Mouse (Mus musculus) hindbrain, postnatal 0 days (tissue): ENCODE results near the gene B9d1. TPM values are rescaled to one million over a fixed set of nuclear protein-coding genes. Genes with fewer than 3 reads are reported as not detected.

ENCODE experiments used
- ATAC-seq: fragments of 200-750 bp; cut with Nextera tagmentation; 2 replicates; pipeline ENCODE4 v1.8.0; 2017; ENCODE audit warnings: mild to moderate bottlenecking, moderate TSS enrichment, moderate library complexity
- DNase-seq: peaks from one replicate; pipeline ENCODE4 v3.0.0-alpha.2; 2015; ENCODE audit warnings: low spot score
- H3K27ac ChIP-seq: fragments of 300-500 bp; sonication (generic); 2 replicates; pipeline ENCODE4 v1.5.1; 2014; ENCODE audit warnings: mild to moderate bottlenecking
- H3K27me3 ChIP-seq: fragments of 300-500 bp; sonication (generic); 2 replicates; pipeline ENCODE4 v1.6.1; 2014; ENCODE audit warnings: low read length, mixed read lengths; ENCODE audit not compliant: insufficient read depth
- H3K36me3 ChIP-seq: fragments of 300-500 bp; sonication (generic); 2 replicates; pipeline ENCODE4 v1.6.1; 2014; ENCODE audit warnings: low read length, mixed read lengths; ENCODE audit not compliant: insufficient read depth
- H3K4me1 ChIP-seq: fragments of 300-500 bp; sonication (generic); 2 replicates; pipeline ENCODE4 v1.6.1; 2014; ENCODE audit warnings: antibody characterized with exemption, low read length, mixed read lengths; ENCODE audit not compliant: insufficient read depth
- H3K4me2 ChIP-seq: fragments of 300-500 bp; sonication (generic); 2 replicates; pipeline ENCODE4 v1.6.1; 2014; ENCODE audit warnings: low read depth, mild to moderate bottlenecking, low read length, moderate library complexity, mixed read lengths
- H3K4me3 ChIP-seq: fragments of 300-500 bp; sonication (generic); 2 replicates; pipeline ENCODE4 v1.5.1; 2014; ENCODE audit warnings: low read length
- H3K9ac ChIP-seq: fragments of 300-500 bp; sonication (generic); replicated peaks from 2 replicates; pipeline ENCODE4 v1.6.1; 2014; ENCODE audit warnings: mild to moderate bottlenecking, low read length, moderate library complexity, mixed read lengths
- H3K9me3 ChIP-seq: fragments of 300-500 bp; sonication (generic); 2 replicates; pipeline ENCODE4 v1.6.1; 2016; ENCODE audit warnings: low read length, mixed read lengths
- CTCF ChIP-seq: IDR thresholded peaks from 2 replicates; pipeline ENCODE4 v1.5.1; 2016; ENCODE audit warnings: antibody characterized with exemption, control low read depth, low read depth
- WGBS: fragments of 180-500 bp; shearing (Covaris S2); extraction: QIAGEN DNeasy Blood & Tissue Kit; methylation state at CpG from one replicate; pipeline ENCODE4 v1.1.7; 2014; 5-methylcytosine and 5-hydroxymethylcytosine counted together
- polyA plus RNA-seq: library from polyadenylated mRNA; unstranded; fragments of >200 nt; fragmentation: Nextera tagmentation; extraction: Ambion mirVana; gene quantifications from 2 replicates; pipeline ENCODE4 v1.2.1, GENCODE M21; 2015
- total RNA-seq: library from RNA; depleted of rRNA; stranded (reverse); fragments of >200 nt; gene quantifications from 2 replicates; pipeline ENCODE4 v1.2.3, GENCODE M21; 2014; rRNA removed

Gene B9d1
- total and polyA plus RNA-seq, 2 experiments from 2014 or later, result 29.7 to 33.9 TPM

DNA sequence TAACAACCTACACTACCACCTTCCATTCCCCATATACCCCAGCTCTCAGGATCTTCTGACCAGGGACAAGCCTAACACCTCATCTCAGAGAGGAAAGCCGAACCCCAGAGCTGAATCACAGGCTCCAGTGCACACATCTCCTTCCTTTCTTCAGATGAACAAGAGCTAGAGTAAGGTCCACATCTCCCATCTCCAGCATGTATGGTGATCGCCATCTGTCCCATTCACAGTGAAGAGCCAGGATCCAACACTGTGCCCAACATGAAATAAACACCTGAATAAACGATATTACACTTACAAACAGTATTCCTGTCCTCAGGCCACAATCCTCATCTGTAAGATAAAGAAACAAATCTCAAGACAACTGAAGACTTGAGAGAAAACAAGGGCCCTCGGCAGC, 42.8 kb downstream of the B9d1 start:
- Histone ChIP-seq H3K27me3 (no peaks in the 10 kb centered on the region), H3K36me3 (peaks cover 19% of the 10 kb centered on the region), H3K4me2 (no peak overlapping the region), H3K9ac (no peak overlapping the region), H3K4me3 (no peak overlapping the region), H3K9me3 (no peaks in the 10 kb centered on the region), H3K4me1 (peaks cover under 1% of the 10 kb centered on the region; the same call in 1 of the 2 replicates), H3K27ac (no peak overlapping the region)
- DNase-seq (no peak), ATAC-seq (no peak)
- 87% methylated on average over 4 of the region's 4 CpGs for WGBS
- no peak for TF ChIP-seq CTCF

DNA sequence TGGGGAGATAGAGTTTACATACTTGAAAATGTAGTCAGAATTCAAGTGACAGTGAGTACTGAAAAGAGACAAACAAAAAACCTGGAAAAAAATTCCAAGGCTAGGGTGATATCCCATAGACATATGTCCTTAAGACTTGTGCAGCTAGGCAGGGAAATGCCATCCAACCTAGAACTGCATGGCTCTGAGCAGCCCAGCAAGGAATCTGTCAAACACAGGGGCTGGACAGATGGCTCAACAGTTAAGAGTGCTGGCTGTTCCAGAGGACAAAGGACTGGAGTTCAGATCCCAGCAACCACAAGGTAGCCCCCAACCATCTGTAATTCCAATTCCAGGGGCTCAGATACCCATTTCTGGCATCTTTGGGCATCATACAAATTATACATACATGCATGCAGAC, 45.7 kb downstream of the B9d1 start:
- TF ChIP-seq CTCF, result no peak
- DNase-seq (no peak), ATAC-seq (no peak)
- Histone ChIP-seq H3K27me3 (no peaks in the 10 kb centered on the region), H3K9ac (no peak overlapping the region), H3K27ac (no peak overlapping the region), H3K4me3 (no peak overlapping the region), H3K36me3 (peaks cover 8% of the 10 kb centered on the region), H3K4me1 (peaks cover 9% of the 10 kb centered on the region; the same call in 1 of the 2 replicates), H3K9me3 (no peaks in the 10 kb centered on the region), H3K4me2 (no peak overlapping the region)

DNA sequence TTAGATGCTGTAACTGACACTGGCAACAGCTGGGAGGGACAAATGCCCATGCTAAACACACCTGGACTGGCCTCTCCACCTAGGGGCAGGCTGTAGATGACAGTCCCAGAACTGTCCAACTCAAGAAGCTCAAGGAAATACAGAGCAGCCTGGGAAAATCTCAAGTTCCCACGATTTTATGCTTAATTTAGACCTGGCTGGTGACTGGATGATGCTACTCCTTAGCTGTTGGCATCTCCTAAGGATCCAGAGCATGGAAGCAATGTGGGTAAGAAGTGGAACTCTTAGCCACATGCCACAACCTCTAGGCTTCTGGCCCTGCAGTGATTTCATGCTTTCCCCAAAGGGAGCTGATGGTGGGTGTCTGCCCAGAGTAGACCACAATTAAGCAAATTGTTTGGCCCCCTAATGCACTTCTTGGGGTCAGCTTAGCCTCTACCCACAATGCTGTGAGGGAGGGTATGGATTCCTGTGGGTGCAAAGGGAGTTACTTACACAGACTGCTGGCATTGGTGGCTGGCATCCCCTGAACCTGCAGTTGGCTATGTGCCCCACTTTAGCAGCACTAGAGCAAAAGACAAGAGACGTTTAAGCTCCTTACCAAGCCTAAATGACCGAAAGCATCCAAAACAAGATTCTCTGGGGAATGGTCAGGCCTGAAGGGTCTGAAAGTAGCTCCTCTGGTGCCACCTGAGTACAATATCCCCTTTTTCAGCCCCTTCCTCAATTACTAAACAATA, 48.2 kb downstream of the B9d1 start:
- Histone ChIP-seq H3K27ac (0 out of 2 replicates have a peak overlapping the region, but pooled peaks have one; percentile 32), H3K36me3 (no peaks in the 10 kb centered on the region), H3K4me2 (no peak overlapping the region), H3K27me3 (no peaks in the 10 kb centered on the region), H3K4me1 (peaks cover 9% of the 10 kb centered on the region; the same call in 1 of the 2 replicates), H3K9ac (no peak overlapping the region), H3K9me3 (no peaks in the 10 kb centered on the region), H3K4me3 (no peak overlapping the region)
- no peak for TF ChIP-seq CTCF
- DNase-seq (no peak), ATAC-seq (no peak)
- WGBS, result 61% methylated on average over 3 of the region's 3 CpGs

DNA sequence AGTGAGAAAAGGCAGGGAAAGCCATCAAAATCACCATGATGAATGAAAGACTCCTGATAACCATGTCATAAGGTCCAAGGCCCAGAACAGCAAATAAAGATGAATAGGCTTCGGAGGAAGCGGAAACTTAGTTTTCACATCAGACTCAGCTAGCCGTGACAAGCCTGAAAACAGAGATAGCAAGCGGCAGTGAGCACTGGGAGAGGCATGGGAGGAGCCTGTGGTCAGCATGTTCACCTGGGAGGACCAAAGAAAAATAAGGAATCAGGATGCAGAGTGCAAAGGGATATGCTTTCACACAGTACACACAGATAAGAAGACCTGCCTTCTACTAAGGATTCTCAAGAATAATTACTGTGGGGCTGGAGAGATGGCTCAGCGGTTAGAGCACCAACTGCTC, 54.6 kb downstream of the B9d1 start:
- no peaks in the 10 kb centered on the region for H3K27me3 ChIP-seq
- no peak overlapping the region for H3K9ac ChIP-seq
- ATAC-seq (no peak), DNase-seq (no peak)
- H3K4me3 ChIP-seq, result no peak overlapping the region
- WGBS, result 91% methylated on average over 5 of the region's 5 CpGs
- no peak overlapping the region for H3K4me2 ChIP-seq
- H3K9me3 ChIP-seq, result no peaks in the 10 kb centered on the region
- no peak overlapping the region for H3K27ac ChIP-seq
- TF ChIP-seq CTCF, result no peak
- H3K36me3 ChIP-seq, result no peaks in the 10 kb centered on the region
- H3K4me1 ChIP-seq, result peaks cover 6% of the 10 kb centered on the region; the same call in 1 of the 2 replicates

DNA sequence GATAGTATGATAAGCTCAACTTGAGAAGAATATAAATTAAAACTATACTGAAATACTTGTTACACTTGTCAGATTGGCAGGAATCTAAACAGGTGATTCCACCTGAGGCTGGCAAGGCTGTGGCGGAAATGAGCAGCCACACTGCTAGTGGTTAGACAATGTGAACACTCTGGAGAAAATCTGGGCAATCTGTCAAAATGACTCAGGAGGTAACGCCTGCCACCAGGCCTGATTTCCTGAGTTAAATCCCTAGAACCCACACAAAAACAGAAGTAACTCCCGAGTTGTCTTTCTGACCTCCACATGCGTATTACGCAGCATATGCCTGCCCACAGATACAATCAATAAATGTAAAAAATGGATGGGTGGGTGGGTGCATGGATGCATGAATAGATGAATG, 57.5 kb downstream of the B9d1 start:
- Histone ChIP-seq H3K9ac (no peak overlapping the region), H3K4me3 (no peak overlapping the region), H3K4me1 (peaks cover 6% of the 10 kb centered on the region; the same call in 1 of the 2 replicates), H3K36me3 (no peaks in the 10 kb centered on the region), H3K27ac (no peak overlapping the region), H3K27me3 (no peaks in the 10 kb centered on the region), H3K4me2 (no peak overlapping the region), H3K9me3 (no peaks in the 10 kb centered on the region)
- 59% methylated on average over 5 of the region's 5 CpGs for WGBS
- TF ChIP-seq CTCF, result no peak
- DNase-seq (no peak), ATAC-seq (no peak)

Other genes starting within 250 kb of the B9d1 start
- gene Aldh3a2, start 237.7 kb upstream of the B9d1 start, total RNA-seq, result 37.9 and 40.4 TPM in 2 replicates
- gene Aldh3a2, start 237.7 kb upstream of the B9d1 start, polyA plus RNA-seq, result 36.2 and 37.3 TPM in 2 replicates
- 0.16 TPM in 1 of 2 replicates, not detected in the other for gene Slc47a2, start 162.3 kb upstream of the B9d1 start, total RNA-seq
- gene Slc47a2, start 162.3 kb upstream of the B9d1 start, polyA plus RNA-seq, result 0.14 and 0.21 TPM in 2 replicates
- 7.7 and 9.5 TPM in 2 replicates for gene Slc47a1, start 126.8 kb upstream of the B9d1 start, total RNA-seq
- gene Slc47a1, start 126.8 kb upstream of the B9d1 start, polyA plus RNA-seq, result 2.3 and 3.2 TPM in 2 replicates
- gene Rnf112, start 51.0 kb upstream of the B9d1 start, total RNA-seq, result 74.3 and 74.9 TPM in 2 replicates
- gene Rnf112, start 51.0 kb upstream of the B9d1 start, polyA plus RNA-seq, result 22.0 and 23.8 TPM in 2 replicates
- 42.1 and 68.1 TPM in 2 replicates for gene Mfap4, start 19.7 kb upstream of the B9d1 start, total RNA-seq
- 38.7 and 43.3 TPM in 2 replicates for gene Mfap4, start 19.7 kb upstream of the B9d1 start, polyA plus RNA-seq
- gene Mapk7, start 10.7 kb upstream of the B9d1 start, total RNA-seq, result 50.5 and 58.8 TPM in 2 replicates
- 43.1 TPM in 2 replicates for gene Mapk7, start 10.7 kb upstream of the B9d1 start, polyA plus RNA-seq
- 76.4 and 84.2 TPM in 2 replicates for gene Epn2, start 74.5 kb downstream of the B9d1 start, total RNA-seq
- 56.1 and 59.9 TPM in 2 replicates for gene Epn2, start 74.5 kb downstream of the B9d1 start, polyA plus RNA-seq
- 7.4 and 11.9 TPM in 2 replicates for gene Grap, start 148.1 kb downstream of the B9d1 start, total RNA-seq
- gene Grap, start 148.1 kb downstream of the B9d1 start, polyA plus RNA-seq, result 7.7 and 8.1 TPM in 2 replicates
- 0.11 and 0.21 TPM in 2 replicates for gene Fam83g, start 178.9 kb downstream of the B9d1 start, total RNA-seq
- 0.10 TPM in 2 replicates for gene Fam83g, start 178.9 kb downstream of the B9d1 start, polyA plus RNA-seq
- gene Slc5a10, start 215.7 kb downstream of the B9d1 start, total RNA-seq, result 0.21 TPM in 1 of 2 replicates, not detected in the other
- 0.19 and 0.20 TPM in 2 replicates for gene Slc5a10, start 215.7 kb downstream of the B9d1 start, polyA plus RNA-seq